Mouse (Mus musculus): Measurements from ENCODE around the gene Slc26a3. TPM values are rescaled to one million over a fixed set of nuclear protein-coding genes. Genes with fewer than 3 reads are reported as not detected.
"Not testable (repeated sequence)": the region's sequence is repeated elsewhere in the genome, so short reads cannot be mapped to it uniquely, and the experiment has no call there.

Gene Slc26a3
- polyA plus RNA-seq, 1 experiment from 2014 or later, result 0.09 TPM

DNA sequence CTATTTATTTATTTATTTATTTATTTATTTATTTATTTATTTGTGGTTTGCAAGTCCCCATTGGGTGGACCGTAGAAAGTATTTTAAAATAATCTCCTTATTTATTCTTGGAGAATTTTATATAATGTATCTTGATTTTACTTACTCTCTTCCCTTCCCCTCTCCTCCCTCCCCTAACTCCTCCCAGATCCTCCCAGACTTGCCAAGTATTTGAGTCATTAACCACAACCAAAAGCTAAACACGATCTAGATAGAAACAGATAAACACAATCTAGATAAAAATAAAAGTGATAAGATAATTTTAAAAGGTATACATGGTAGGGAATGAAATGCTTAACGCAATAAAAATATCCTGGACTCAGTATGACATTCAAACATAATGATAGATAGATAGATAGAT lies 58.7 kb downstream of the Slc26a3 start:
- Histone ChIP-seq H3K4me1 (replicated peaks; ENCODE audit: control insufficient read depth, insufficient read depth, low read length) (no peaks in the 10 kb centered on the region), H3K27me3 (ENCODE audit: control insufficient read depth, insufficient read depth, low read length) (no peaks in the 10 kb centered on the region), H3K9ac (ENCODE audit: low read depth, low read length) (no peak overlapping the region), H3K4me3 (ENCODE audit: low read depth, low read length) (no peak overlapping the region), H3K9me3 (ENCODE audit: control insufficient read depth, low read length) (no peaks in the 10 kb centered on the region), H3K4me2 (replicated peaks; ENCODE audit: low read depth, low read length) (no peak overlapping the region), H3K27ac (ENCODE audit: low read depth, low read length) (no peak overlapping the region), H3K36me3 (ENCODE audit: control insufficient read depth, insufficient read depth, low read length) (no peaks in the 10 kb centered on the region)
- ATAC-seq (ENCODE audit: low FRiP score), result no peak
- DNase-seq (ENCODE audit: low spot score), result no peak
- WGBS, result 89% methylated on average over 3 of the region's 3 CpGs

DNA sequence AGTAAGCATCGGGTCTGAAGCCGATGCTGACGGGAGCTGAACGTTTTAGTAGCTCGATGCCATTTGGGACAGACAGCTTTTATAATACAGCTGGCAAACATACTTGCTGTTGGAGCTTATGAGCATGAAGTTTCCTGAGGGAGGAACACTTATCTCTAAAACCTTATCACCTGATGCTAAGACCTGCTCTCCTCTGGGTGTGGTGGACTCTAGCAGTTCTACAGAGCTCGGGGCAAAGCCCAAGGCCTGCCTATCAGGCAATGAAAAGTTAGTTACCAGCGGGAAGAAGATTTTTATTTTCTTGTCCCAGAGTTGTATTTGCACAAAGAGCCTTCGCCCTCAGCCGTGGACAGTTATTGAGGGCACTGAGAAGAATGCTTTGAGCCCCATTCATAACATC lies 65.6 kb downstream of the Slc26a3 start:
- no peaks in the 10 kb centered on the region for H3K27me3 ChIP-seq (ENCODE audit: control insufficient read depth, insufficient read depth, low read length)
- H3K9me3 ChIP-seq (ENCODE audit: control insufficient read depth, low read length), result no peaks in the 10 kb centered on the region
- no peak overlapping the region for H3K9ac ChIP-seq (ENCODE audit: low read depth, low read length)
- no peaks in the 10 kb centered on the region for H3K4me1 ChIP-seq (replicated peaks; ENCODE audit: control insufficient read depth, insufficient read depth, low read length)
- WGBS, result 94% methylated on average over 9 of the region's 9 CpGs
- H3K4me2 ChIP-seq (replicated peaks; ENCODE audit: low read depth, low read length), result no peak overlapping the region
- no peak overlapping the region for H3K27ac ChIP-seq (ENCODE audit: low read depth, low read length)
- H3K36me3 ChIP-seq (ENCODE audit: control insufficient read depth, insufficient read depth, low read length), result no peaks in the 10 kb centered on the region
- H3K4me3 ChIP-seq (ENCODE audit: low read depth, low read length), result no peak overlapping the region
- DNase-seq (ENCODE audit: low spot score), result no peak
- ATAC-seq (ENCODE audit: low FRiP score), result no peak

DNA sequence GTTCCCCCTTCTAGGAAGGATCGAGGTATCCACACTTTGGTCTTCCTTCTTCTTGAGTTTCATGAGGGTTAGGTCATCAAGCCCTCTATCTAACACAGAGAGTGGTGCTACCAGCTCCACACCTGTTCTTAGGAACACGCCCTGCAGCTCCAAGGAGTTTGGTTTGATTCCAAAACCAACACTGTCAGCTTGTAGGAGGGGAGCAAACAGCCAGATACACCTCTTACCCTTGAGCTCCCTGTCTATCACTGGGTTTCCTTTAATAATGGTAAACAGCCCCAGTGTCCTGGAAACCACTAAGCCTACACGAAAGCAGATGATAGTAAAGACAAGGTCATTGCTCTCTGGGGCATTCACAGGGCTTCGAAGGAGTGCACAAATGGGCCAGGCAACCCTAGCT lies 67.8 kb downstream of the Slc26a3 start:
- Histone ChIP-seq H3K27ac (ENCODE audit: low read depth, low read length) (no peak overlapping the region), H3K27me3 (ENCODE audit: control insufficient read depth, insufficient read depth, low read length) (no peaks in the 10 kb centered on the region), H3K4me1 (replicated peaks; ENCODE audit: control insufficient read depth, insufficient read depth, low read length) (no peaks in the 10 kb centered on the region), H3K9ac (ENCODE audit: low read depth, low read length) (no peak overlapping the region), H3K9me3 (ENCODE audit: control insufficient read depth, low read length) (no peaks in the 10 kb centered on the region), H3K4me2 (replicated peaks; ENCODE audit: low read depth, low read length) (no peak overlapping the region), H3K36me3 (ENCODE audit: control insufficient read depth, insufficient read depth, low read length) (no peaks in the 10 kb centered on the region), H3K4me3 (ENCODE audit: low read depth, low read length) (no peak overlapping the region)
- 85% methylated on average over 4 of the region's 4 CpGs for WGBS
- DNase-seq (ENCODE audit: low spot score), result no peak
- no peak for ATAC-seq (ENCODE audit: low FRiP score)

DNA sequence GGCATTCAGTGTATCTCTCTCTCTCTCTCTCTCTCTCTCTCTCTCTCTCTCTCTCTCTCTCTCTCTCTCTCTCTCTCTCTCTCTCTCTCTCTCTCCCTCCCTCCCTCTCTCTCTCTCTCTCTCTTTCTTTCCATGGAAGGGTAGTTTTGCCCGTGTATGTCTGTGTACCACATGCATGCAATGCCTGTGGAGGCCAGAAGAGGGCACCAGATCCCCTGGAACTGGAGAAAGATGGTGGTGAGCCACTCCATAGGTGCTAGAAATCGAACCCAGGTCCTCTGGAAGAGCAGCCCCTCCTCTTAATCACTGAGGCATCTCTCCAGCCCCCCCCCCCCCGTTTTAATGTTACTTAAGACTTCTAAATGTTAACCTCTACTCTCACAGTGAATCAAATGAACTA lies 69.6 kb downstream of the Slc26a3 start:
- not testable (repeated sequence) for H3K4me2 ChIP-seq (replicated peaks; ENCODE audit: low read depth, low read length); H3K4me1 ChIP-seq (replicated peaks; ENCODE audit: control insufficient read depth, insufficient read depth, low read length); H3K9me3 ChIP-seq (ENCODE audit: control insufficient read depth, low read length); H3K36me3 ChIP-seq (ENCODE audit: control insufficient read depth, insufficient read depth, low read length); H3K27ac ChIP-seq (ENCODE audit: low read depth, low read length); ATAC-seq (ENCODE audit: low FRiP score); H3K9ac ChIP-seq (ENCODE audit: low read depth, low read length); H3K4me3 ChIP-seq (ENCODE audit: low read depth, low read length); H3K27me3 ChIP-seq (ENCODE audit: control insufficient read depth, insufficient read depth, low read length)
- 33% methylated on average over 3 of the region's 3 CpGs for WGBS
- DNase-seq (ENCODE audit: low spot score), result peak; percentile 16

DNA sequence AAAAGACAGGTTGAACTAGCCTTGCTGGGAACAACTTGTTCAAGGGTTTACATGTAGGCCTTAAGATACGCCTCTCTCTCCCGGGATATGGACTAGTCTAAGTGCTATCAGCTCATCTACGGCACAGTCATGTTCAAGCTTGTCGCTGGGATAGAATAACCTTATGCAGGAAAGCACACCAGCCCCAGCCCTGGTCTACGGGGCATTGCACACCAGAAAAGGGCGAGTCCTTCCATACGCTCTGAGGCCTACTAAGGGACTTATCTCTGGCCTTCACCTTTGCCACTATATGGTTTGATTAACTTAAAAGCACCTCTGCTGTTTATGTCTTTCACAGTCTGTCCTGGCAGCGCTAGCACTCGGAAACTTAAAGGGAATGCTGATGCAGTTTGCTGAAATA lies 70.7 kb downstream of the Slc26a3 start:
- Histone ChIP-seq H3K4me1 (replicated peaks; ENCODE audit: control insufficient read depth, insufficient read depth, low read length) (no peaks in the 10 kb centered on the region), H3K27ac (ENCODE audit: low read depth, low read length) (no peak overlapping the region), H3K9me3 (ENCODE audit: control insufficient read depth, low read length) (no peaks in the 10 kb centered on the region), H3K4me3 (ENCODE audit: low read depth, low read length) (no peak overlapping the region), H3K27me3 (ENCODE audit: control insufficient read depth, insufficient read depth, low read length) (no peaks in the 10 kb centered on the region), H3K4me2 (replicated peaks; ENCODE audit: low read depth, low read length) (no peak overlapping the region), H3K36me3 (ENCODE audit: control insufficient read depth, insufficient read depth, low read length) (no peaks in the 10 kb centered on the region), H3K9ac (ENCODE audit: low read depth, low read length) (no peak overlapping the region)
- WGBS, result 92% methylated on average over 9 of the region's 9 CpGs
- no peak for DNase-seq (ENCODE audit: low spot score)
- no peak for ATAC-seq (ENCODE audit: low FRiP score)

DNA sequence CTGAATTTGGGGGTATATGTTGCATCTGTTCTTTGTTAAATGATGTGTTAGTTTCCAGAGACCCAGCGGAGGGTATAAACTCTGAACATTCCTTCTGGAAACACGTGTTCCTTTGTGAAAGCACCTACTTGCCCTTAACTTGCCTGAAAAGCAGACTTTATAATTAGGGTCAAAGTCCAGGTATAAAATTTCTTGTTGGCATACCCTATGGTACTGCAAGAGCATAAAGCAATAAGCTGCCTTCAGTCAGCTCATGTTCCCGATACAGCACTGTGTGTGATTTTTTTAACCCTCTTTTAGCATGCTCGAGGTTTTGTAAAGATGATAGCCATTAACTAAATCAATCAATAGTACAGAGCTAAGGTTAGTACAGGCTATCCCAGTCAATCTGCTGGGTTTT lies 71.9 kb downstream of the Slc26a3 start:
- Histone ChIP-seq H3K27me3 (ENCODE audit: control insufficient read depth, insufficient read depth, low read length) (no peaks in the 10 kb centered on the region), H3K36me3 (ENCODE audit: control insufficient read depth, insufficient read depth, low read length) (no peaks in the 10 kb centered on the region), H3K4me2 (replicated peaks; ENCODE audit: low read depth, low read length) (no peak overlapping the region), H3K9me3 (ENCODE audit: control insufficient read depth, low read length) (no peaks in the 10 kb centered on the region), H3K4me3 (ENCODE audit: low read depth, low read length) (no peak overlapping the region), H3K4me1 (replicated peaks; ENCODE audit: control insufficient read depth, insufficient read depth, low read length) (no peaks in the 10 kb centered on the region), H3K9ac (ENCODE audit: low read depth, low read length) (no peak overlapping the region), H3K27ac (ENCODE audit: low read depth, low read length) (no peak overlapping the region)
- ATAC-seq (ENCODE audit: low FRiP score), result no peak
- no peak for DNase-seq (ENCODE audit: low spot score)
- 87% methylated on average over 4 of the region's 4 CpGs for WGBS

DNA sequence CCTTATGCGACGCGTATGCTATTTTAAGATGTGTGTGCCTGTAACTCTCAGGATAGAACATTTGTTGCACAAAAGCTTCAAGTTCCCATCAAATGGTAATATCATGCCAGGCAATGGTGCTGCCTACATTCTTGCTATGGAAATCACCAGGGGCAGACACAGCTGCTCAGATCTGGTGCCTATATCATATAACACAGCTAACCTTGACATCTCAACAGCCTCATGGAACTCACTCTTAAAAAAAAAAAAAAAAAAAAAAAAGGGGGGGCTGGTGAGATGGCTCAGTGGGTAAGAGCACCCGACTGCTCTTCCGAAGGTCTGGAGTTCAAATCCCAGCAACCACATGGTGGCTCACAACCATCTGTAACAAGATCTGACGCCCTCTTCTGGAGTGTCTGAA lies 87.5 kb downstream of the Slc26a3 start:
- not testable (repeated sequence) for H3K36me3 ChIP-seq (ENCODE audit: control insufficient read depth, insufficient read depth, low read length); H3K9me3 ChIP-seq (ENCODE audit: control insufficient read depth, low read length); H3K27ac ChIP-seq (ENCODE audit: low read depth, low read length); H3K4me2 ChIP-seq (replicated peaks; ENCODE audit: low read depth, low read length); H3K4me1 ChIP-seq (replicated peaks; ENCODE audit: control insufficient read depth, insufficient read depth, low read length); ATAC-seq (ENCODE audit: low FRiP score); H3K27me3 ChIP-seq (ENCODE audit: control insufficient read depth, insufficient read depth, low read length); DNase-seq (ENCODE audit: low spot score); H3K9ac ChIP-seq (ENCODE audit: low read depth, low read length); H3K4me3 ChIP-seq (ENCODE audit: low read depth, low read length)
- 89% methylated on average over 4 of the region's 6 CpGs for WGBS

DNA sequence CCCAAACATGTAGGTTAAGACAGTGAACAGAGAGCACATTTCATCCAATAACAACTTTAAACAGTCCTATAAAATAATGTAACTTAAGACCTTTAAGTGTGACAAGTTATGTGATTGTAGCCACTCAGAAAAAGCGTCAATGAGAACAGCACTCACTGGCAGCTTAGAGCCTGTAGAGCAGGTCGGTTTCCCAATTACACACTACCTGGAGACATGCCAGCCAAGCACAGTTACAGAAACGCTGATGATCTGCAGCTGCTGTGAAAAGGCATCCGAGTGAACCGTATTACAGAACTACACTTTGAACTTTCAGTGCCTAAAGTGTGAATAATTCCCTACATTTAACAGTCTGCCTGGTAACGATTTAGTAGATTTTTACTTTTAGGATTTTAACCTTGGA lies 95.8 kb downstream of the Slc26a3 start:
- Histone ChIP-seq H3K27ac (ENCODE audit: low read depth, low read length) (no peak overlapping the region), H3K36me3 (ENCODE audit: control insufficient read depth, insufficient read depth, low read length) (0 out of 2 replicates have a peak, but pooled peaks cover 4% of the 10 kb centered on the region), H3K9ac (ENCODE audit: low read depth, low read length) (no peak overlapping the region), H3K4me1 (replicated peaks; ENCODE audit: control insufficient read depth, insufficient read depth, low read length) (no peaks in the 10 kb centered on the region), H3K27me3 (ENCODE audit: control insufficient read depth, insufficient read depth, low read length) (no peaks in the 10 kb centered on the region), H3K9me3 (ENCODE audit: control insufficient read depth, low read length) (no peaks in the 10 kb centered on the region), H3K4me3 (ENCODE audit: low read depth, low read length) (no peak overlapping the region), H3K4me2 (replicated peaks; ENCODE audit: low read depth, low read length) (no peak overlapping the region)
- 89% methylated on average over 6 of the region's 6 CpGs for WGBS
- no peak for DNase-seq (ENCODE audit: low spot score)
- ATAC-seq (ENCODE audit: low FRiP score), result no peak

DNA sequence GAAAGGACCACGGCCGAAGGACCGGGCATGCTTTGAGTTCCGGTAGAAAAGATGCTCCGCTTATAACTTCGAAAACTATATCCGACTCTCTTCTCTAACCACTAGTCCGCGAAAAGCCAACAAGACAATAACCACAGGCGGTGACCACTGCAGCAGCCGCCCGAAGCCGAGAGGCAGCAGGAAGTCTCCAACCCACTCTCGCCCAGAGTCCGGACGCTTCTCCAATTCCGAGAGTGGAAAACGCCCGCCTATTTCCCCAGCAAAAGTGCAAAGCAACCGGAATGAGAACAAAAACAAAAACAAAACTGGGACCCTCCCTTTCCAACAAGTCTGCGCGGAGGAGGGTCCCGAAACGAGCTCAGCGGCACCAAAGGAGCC lies 108.3 kb downstream of the Slc26a3 start:
- Histone ChIP-seq H3K36me3 (ENCODE audit: control insufficient read depth, insufficient read depth, low read length) (no peaks in the 10 kb centered on the region), H3K4me1 (replicated peaks; ENCODE audit: control insufficient read depth, insufficient read depth, low read length) (no peaks in the 10 kb centered on the region), H3K4me2 (replicated peaks; ENCODE audit: low read depth, low read length) (peak overlapping the region; percentile 90), H3K9ac (ENCODE audit: low read depth, low read length) (peak overlapping the region; percentile 89), H3K4me3 (ENCODE audit: low read depth, low read length) (peak overlapping the region; percentile 75), H3K27me3 (ENCODE audit: control insufficient read depth, insufficient read depth, low read length) (no peaks in the 10 kb centered on the region), H3K9me3 (ENCODE audit: control insufficient read depth, low read length) (no peaks in the 10 kb centered on the region), H3K27ac (ENCODE audit: low read depth, low read length) (peak overlapping the region; percentile 75)
- ATAC-seq (ENCODE audit: low FRiP score) (peak; percentile 17; the same call in 1 of the 2 replicates), DNase-seq (ENCODE audit: low spot score) (no peak)
- WGBS, result 1% methylated on average over 25 of the region's 25 CpGs
